In the genomic region with DNA sequence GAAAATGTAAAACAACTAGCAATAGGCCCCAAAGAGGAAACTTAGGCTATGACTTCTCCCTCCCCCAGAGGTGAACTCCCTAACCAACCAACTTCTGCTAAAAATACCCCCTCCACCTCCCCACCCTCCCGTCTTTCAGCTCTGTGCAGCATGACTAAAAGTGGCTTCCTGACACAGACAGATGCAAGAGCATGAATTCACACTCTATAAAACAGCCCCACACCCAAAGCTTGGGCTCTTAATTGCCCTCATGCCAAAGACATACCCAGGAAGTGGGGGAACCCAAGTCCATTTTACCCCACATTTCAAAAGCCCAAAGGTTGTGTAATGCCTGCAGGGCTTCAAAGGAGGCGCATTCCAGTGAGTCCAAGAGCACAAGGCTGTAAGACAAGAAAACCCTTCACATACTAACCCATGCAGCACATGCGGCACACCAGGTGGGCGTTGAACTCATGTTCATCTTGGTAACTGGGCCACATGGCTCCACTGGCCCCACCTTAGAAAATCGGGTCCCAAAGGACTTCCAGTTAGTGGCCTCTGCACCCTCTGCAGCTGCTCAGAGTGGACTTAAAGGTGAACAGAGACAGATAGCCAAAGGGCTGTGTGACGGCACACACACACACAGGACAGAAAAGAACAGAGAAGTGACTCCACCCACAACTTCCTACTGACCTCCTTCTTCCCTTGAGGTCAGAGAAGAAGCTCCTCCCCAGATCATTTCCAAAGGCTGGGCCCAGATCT, we compare ENCODE assay signal across 7 mouse cellular contexts.
DNase-seq lines count a peak whose midpoint lies in the region; ATAC-seq and TF ChIP-seq lines count a peak whose summit lies in the region.

No protein-coding gene starts in this region.

- peaks cover 89% of the 10 kb centered on the region for H3K4me1 ChIP-seq in E14TG2a.4 (replicated peaks; ENCODE audit: low read depth, low read length)
- H3K4me1 ChIP-seq in heart, embryonic 16.5 days (ENCODE audit: control insufficient read depth, insufficient read depth, low read length), result peaks cover 46% of the 10 kb centered on the region

- peak; percentile 65 for DNase-seq in R1 (ENCODE audit: low read depth, low spot score)
- DNase-seq in cerebellum, adult 9-11 months, result no peak
- no peak for DNase-seq in layer of hippocampus, adult 8-10 months (ENCODE audit: low spot score in 2 of 2)
- DNase-seq in retina, embryonic 14.5 days (ENCODE audit: low spot score), result no peak

- ATAC-seq in heart, embryonic 16.5 days (replicated peaks; ENCODE audit: extremely low read depth, insufficient read depth, low FRiP score), result peak; percentile 83
- ATAC-seq in megakaryocyte, adult 5-6 weeks (ENCODE audit: poor library complexity, severe bottlenecking), result peak; percentile 86

- 35% methylated on average over 6 of the region's 6 CpGs for WGBS in heart, embryonic 16.5 days

- H3K27ac ChIP-seq in heart, embryonic 16.5 days (ENCODE audit: low read length), result peak overlapping the region; percentile 98

- H3K4me3 ChIP-seq in E14TG2a.4 (replicated peaks; ENCODE audit: low read length), result peak overlapping the region; percentile 51
- H3K4me3 ChIP-seq in heart, embryonic 16.5 days (ENCODE audit: low read length), result peak overlapping the region; percentile 51

- H3K9ac ChIP-seq in heart, embryonic 16.5 days (ENCODE audit: low read length), result peak overlapping the region; percentile 78

- H3K27me3 ChIP-seq in E14TG2a.4 (ENCODE audit: insufficient read depth, low read length), result no peaks in the 10 kb centered on the region
- no peaks in the 10 kb centered on the region for H3K27me3 ChIP-seq in heart, embryonic 16.5 days (ENCODE audit: control insufficient read depth, insufficient read depth, low read length)

- no peaks in the 10 kb centered on the region for H3K36me3 ChIP-seq in E14TG2a.4 (ENCODE audit: insufficient read depth, low read length)
- H3K36me3 ChIP-seq in heart, embryonic 16.5 days (ENCODE audit: control insufficient read depth, insufficient read depth), result no peaks in the 10 kb centered on the region

- no peaks in the 10 kb centered on the region for H3K9me3 ChIP-seq in E14TG2a.4 (ENCODE audit: low read length)
- no peaks in the 10 kb centered on the region for H3K9me3 ChIP-seq in heart, embryonic 16.5 days (replicated peaks; ENCODE audit: control insufficient read depth, low read length)

- TF ChIP-seq CTCF in E14TG2a.4 (conservative IDR thresholded peaks at IDR 0.05; ENCODE audit: low read length), result no peak

- H3K4me2 ChIP-seq in heart, embryonic 16.5 days (ENCODE audit: low read depth, low read length), result peak overlapping the region; percentile 67
